Mouse (Mus musculus): Measurements from ENCODE around the gene Rbm45. TPM values are rescaled to one million over a fixed set of nuclear protein-coding genes. Genes with fewer than 3 reads are reported as not detected.
A peak's percentile ranks its signal among the peaks of the same experiment; 100 is the strongest.

Rbm45 gene
- polyA plus RNA-seq (2016; fragmentation: Nextera tagmentation; extraction: Ambion mirVana) = 4.7 and 11.3 TPM in 2 replicates

DNA sequence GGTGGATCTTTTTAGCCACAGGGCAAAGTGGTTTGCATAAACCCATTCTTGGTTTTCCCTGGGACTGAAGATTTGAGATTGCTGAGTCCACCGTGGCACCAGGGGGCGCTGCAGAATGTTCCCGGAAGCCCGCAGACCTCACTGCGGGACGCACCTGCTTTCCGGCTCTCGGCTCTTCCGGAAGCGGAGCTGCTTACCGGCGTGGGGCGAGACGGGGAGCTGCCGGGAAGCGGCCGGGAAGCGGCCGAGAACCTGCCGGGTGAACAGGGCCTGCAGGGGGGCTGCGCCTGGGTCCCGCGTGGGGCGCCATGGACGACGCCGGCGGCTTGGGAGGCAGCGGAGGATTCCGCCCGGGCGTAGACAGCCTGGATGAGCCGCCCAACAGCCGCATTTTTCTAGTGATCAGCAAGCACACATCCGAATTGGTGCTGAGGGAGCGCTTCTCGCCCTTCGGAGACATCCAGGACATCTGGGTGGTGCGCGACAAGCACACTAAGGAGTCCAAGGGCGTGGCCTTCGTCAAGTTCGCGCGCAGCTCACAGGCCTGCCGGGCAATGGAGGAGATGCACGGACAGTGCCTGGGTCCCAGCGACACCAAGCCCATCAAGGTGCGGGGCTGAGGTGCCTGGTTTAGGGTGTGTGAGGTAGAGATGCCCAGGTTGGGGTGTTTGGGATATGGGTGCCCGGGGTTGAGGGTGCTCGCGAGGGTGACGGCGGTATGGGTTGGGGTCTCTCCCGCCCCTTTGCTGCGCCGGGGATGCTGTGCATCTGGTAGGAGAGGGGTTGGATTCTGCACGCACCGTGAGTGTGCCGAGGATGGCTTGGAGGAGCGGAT is at the start of gene Rbm45:
TSS of gene Rbm45 (plus strand) at position 164 of the 835 bp plus-strand sequence.
- Histone ChIP-seq H3K36me3 (peaks cover 21% of the 10 kb centered on the region), H3K27ac (peak within 1 kb of the TSS; percentile 93), H3K9me3 (no peaks in the 10 kb centered on the region), H3K4me3 (peak within 1 kb of the TSS; percentile 99), H3K27me3 (ENCODE audit: insufficient read depth, poor library complexity, severe bottlenecking) (no peaks in the 10 kb centered on the region), H3K4me1 (peaks cover 10% of the 10 kb centered on the region)
- DNase-seq (ENCODE audit: low spot score) = peak; percentile 91
- under 1% methylated on average over 61 of the region's 61 CpGs for WGBS

DNA sequence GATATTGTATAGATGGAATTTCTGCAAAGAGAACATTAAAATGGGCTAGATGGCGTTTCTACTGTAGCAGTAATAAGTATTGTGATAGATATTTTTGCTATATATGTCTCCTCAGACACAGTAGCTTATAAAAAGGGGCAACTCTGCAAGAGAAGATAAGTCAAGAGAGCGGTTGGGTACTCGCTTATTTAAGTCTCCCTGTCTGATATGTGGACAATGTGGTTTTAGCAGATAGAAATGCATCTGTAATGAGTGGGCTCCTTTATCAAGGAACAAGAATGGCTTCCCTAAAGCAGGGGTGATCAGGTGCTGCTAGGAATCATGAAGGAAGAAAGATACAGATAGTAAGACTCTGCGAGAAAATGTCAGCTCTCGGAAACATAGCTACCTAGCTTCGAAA is 49.4 kb upstream of the Rbm45 start:
- Histone ChIP-seq H3K9me3 (no peaks in the 10 kb centered on the region), H3K27ac (no peak overlapping the region), H3K4me1 (no peaks in the 10 kb centered on the region), H3K36me3 (no peaks in the 10 kb centered on the region), H3K4me3 (no peak overlapping the region), H3K27me3 (ENCODE audit: insufficient read depth, poor library complexity, severe bottlenecking) (no peaks in the 10 kb centered on the region)
- WGBS = 77% methylated on average over 6 of the region's 6 CpGs
- DNase-seq (ENCODE audit: low spot score) = no peak

DNA sequence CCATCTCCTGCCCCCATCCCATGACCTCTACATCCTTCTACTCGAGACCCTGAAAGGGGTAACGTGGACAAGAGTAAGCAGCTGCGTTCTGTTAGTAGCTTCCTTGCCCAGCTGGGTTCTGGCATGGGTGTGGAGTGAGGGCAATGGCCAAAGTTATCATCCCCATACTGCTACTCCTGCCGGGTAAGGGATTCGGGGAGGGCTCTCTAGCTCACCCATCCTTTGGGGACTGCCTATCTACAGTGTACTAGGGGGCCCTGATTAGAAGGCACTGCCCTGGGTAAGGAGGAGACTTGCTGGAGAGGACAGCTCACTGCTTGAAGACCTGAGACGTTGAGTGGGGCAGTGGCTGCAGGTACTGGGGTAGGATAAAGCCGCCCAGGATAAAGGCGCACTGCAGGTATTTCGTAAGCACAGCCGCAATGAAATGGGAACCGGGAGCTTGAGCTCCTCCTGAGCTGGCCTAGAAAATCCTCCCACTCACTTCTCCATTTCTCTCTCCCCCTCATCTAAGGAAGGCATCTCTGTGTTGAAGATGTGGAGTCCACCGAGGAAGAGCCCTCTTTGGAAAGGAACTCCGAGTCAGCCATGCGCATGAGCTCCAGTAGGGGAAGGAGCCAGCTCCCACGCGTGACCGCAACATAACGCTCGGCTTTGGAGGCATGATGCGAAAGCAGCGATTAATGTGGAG is 46.5 kb upstream of the Rbm45 start:
- no peaks in the 10 kb centered on the region for H3K27me3 ChIP-seq (ENCODE audit: insufficient read depth, poor library complexity, severe bottlenecking)
- no peak for DNase-seq (ENCODE audit: low spot score)
- H3K9me3 ChIP-seq = no peaks in the 10 kb centered on the region
- no peak overlapping the region for H3K4me3 ChIP-seq
- no peak overlapping the region for H3K27ac ChIP-seq
- H3K4me1 ChIP-seq = no peaks in the 10 kb centered on the region
- 83% methylated on average over 21 of the region's 21 CpGs for WGBS
- H3K36me3 ChIP-seq = no peaks in the 10 kb centered on the region

DNA sequence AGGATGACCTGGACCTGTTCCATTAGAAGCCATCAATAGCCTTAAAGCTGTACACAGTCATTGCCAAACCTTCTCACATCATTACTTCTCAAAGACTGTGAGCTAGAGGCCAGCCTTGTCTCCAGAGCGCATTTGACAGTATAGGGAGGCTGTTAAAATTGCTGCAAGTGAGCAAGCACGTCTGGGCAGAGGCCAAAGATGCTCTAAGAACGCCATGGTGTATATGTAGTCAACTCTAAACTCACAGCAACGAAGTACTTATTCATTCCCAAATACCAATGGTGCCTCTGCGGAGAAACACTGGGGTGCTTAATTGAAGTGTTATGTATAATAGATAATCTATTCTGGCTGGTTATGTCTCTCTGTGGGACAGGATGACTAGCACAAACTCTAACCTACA is 45.3 kb upstream of the Rbm45 start:
- H3K4me3 ChIP-seq = no peak overlapping the region
- WGBS = 82% methylated on average over 5 of the region's 5 CpGs
- no peaks in the 10 kb centered on the region for H3K27me3 ChIP-seq (ENCODE audit: insufficient read depth, poor library complexity, severe bottlenecking)
- no peak overlapping the region for H3K27ac ChIP-seq
- no peaks in the 10 kb centered on the region for H3K36me3 ChIP-seq
- no peaks in the 10 kb centered on the region for H3K4me1 ChIP-seq
- H3K9me3 ChIP-seq = no peaks in the 10 kb centered on the region
- no peak for DNase-seq (ENCODE audit: low spot score)

DNA sequence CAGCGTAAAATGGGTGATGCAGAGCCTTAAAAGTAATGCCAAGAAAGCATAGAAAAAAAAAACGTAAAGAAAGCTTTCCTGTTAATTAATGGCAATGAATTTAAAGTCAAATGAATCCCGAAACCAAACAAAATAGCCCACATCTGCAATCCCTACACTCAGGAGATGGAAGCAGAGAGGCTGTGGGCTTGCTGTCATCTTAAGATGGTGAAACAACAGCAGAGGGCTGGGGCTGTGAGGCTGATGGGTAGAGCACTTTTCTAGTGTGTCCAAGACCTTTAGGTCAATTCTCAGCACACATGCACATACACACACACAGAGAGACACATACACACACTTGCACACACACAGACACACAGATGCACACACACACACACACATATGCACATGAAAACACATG is 43.6 kb upstream of the Rbm45 start:
- Histone ChIP-seq H3K4me3 (no peak overlapping the region), H3K27me3 (ENCODE audit: insufficient read depth, poor library complexity, severe bottlenecking) (no peaks in the 10 kb centered on the region), H3K27ac (no peak overlapping the region), H3K4me1 (no peaks in the 10 kb centered on the region), H3K36me3 (no peaks in the 10 kb centered on the region), H3K9me3 (no peaks in the 10 kb centered on the region)
- 82% methylated on average over 3 of the region's 3 CpGs for WGBS
- no peak for DNase-seq (ENCODE audit: low spot score)

DNA sequence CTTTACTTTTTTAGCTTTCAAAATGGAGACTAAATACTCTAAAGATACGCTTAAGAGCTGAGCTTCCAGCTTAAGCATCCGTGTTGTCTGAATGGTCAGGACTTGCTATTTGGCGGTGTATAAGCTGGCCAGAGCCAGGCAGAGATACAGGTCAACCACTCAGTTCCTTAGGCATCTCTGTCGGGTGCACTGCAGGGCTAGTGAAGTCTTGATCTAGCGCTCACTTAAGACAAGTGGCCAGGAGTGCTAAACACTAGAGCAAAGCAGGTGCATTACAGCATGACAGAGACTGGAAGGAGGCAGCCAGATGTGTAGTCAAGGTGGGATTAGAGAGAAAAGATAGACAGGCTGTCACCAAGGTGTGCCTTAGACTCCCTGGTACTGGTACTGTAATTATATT is 39.7 kb upstream of the Rbm45 start:
- no peak overlapping the region for H3K4me3 ChIP-seq
- no peaks in the 10 kb centered on the region for H3K27me3 ChIP-seq (ENCODE audit: insufficient read depth, poor library complexity, severe bottlenecking)
- H3K9me3 ChIP-seq = no peaks in the 10 kb centered on the region
- H3K36me3 ChIP-seq = no peaks in the 10 kb centered on the region
- H3K4me1 ChIP-seq = peaks cover 6% of the 10 kb centered on the region; the same call in 1 of the 2 replicates
- no peak overlapping the region for H3K27ac ChIP-seq
- WGBS = 81% methylated on average over 5 of the region's 5 CpGs
- no peak for DNase-seq (ENCODE audit: low spot score)

DNA sequence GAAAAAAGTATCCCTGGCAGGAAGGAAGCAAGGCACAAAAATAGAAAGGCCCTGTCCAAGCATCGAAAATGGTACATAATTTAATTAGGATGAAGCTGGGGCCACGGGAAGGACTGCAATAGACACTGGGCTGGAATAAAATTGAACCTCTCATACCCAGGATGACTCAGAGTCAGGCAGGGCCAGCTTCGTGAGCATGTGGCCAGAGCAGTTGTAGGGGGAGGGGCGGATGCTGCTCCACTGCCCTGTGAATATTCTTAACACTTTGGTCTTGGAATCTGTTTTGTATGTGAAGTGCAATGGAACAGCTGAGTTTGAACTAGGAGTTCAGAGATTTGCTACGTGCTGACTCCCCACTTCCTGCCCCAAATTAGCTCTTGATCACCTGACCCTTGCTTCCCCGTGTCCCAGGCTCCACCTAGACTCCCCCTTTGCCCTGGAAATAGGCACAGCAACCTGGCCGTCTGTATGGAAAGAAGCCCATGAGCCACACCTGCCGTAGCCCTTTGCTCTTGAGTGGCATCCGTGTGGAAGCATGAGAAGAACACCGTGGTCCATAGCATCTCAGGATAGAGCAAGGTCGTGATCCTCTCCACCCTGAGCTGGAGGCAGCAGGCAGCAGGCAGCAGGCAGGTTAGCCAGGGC is 37.5 kb upstream of the Rbm45 start:
- Histone ChIP-seq H3K4me1 (peaks cover 6% of the 10 kb centered on the region; the same call in 1 of the 2 replicates), H3K27ac (no peak overlapping the region), H3K4me3 (no peak overlapping the region), H3K9me3 (no peaks in the 10 kb centered on the region), H3K36me3 (no peaks in the 10 kb centered on the region), H3K27me3 (ENCODE audit: insufficient read depth, poor library complexity, severe bottlenecking) (peaks cover 6% of the 10 kb centered on the region; the same call in 1 of the 2 replicates)
- WGBS = 55% methylated on average over 11 of the region's 11 CpGs
- DNase-seq (ENCODE audit: low spot score) = no peak

DNA sequence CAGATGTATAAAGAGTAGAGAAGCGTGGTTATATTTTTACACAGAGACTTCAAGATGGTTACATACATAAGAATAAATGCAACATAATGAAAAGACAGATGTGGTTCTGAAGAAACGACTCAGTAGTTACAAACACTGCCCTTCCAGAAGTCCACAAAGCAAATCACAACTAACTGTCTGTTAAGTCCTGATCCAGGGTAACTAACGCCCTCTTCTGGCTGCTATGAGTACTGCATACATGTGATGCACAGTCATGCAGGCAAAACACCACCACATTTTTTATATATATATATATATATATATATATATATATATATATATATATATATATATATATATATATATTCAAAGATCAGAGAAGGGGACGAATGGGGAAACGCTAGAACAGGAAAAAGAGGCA is 35.2 kb upstream of the Rbm45 start:
- Histone ChIP-seq H3K36me3 (no peaks in the 10 kb centered on the region), H3K27me3 (ENCODE audit: insufficient read depth, poor library complexity, severe bottlenecking) (peaks cover 29% of the 10 kb centered on the region), H3K4me1 (peaks cover 18% of the 10 kb centered on the region), H3K9me3 (no peaks in the 10 kb centered on the region), H3K4me3 (no peak overlapping the region), H3K27ac (no peak overlapping the region)
- 78% methylated on average over 5 of the region's 5 CpGs for WGBS
- DNase-seq (ENCODE audit: low spot score) = no peak

DNA sequence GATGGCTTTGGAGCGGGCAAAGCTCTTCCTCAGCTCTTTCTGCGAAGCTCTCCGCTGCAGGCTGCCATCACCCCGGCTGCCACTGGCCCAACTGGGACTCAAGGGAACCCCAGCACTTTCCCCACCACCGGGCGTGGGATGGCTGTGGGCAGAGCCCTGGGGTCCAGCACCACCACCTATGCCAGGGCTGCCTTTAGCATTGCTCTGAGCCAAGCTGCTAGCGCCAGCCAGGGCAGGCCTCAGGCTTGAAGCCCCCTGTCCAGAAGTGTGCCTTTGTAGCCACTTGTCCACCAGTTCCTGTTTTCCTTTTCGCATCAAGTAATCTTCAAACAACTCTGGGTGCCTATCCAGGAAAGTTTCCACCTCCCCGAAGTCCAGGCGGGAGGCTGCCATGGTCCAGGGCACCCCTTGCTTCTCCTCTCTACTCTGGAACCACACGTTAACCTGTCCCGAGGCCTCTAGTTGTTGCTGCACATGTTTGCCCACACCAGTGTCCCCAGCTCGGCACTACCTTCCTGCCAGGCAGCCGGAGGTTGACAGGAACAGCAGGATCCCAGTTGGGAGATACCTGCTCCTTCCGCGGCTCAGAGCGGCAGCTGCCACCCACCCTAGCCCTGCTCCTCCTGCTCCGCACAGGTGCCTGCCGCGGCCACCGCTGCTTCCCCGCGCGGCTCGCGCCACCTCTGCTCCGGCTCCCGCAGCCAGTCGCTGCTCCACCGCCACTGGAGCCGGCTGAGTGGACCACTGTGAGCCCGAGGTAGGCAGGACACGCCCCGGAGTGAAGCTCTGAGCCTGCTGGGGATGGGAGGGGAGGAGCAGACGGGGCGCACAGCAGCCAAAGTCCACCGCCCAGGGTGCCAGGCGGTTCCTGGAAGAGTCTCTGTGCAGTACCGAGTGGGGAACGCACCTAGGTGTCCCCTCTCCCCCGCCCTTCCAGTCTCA is 31.3 kb upstream of the Rbm45 start, which contains the start of gene Pde11a:
TSS of gene Pde11a (minus strand) at position 560 of the 942 bp plus-strand sequence.
- Histone ChIP-seq H3K4me1 (peaks cover 12% of the 10 kb centered on the region), H3K4me3 (peak within 1 kb of the TSS; percentile 68), H3K27ac (peak within 1 kb of the TSS; percentile 72), H3K9me3 (no peaks in the 10 kb centered on the region), H3K36me3 (no peaks in the 10 kb centered on the region), H3K27me3 (ENCODE audit: insufficient read depth, poor library complexity, severe bottlenecking) (peaks cover 36% of the 10 kb centered on the region)
- 14% methylated on average over 41 of the region's 41 CpGs for WGBS
- no peak for DNase-seq (ENCODE audit: low spot score)

DNA sequence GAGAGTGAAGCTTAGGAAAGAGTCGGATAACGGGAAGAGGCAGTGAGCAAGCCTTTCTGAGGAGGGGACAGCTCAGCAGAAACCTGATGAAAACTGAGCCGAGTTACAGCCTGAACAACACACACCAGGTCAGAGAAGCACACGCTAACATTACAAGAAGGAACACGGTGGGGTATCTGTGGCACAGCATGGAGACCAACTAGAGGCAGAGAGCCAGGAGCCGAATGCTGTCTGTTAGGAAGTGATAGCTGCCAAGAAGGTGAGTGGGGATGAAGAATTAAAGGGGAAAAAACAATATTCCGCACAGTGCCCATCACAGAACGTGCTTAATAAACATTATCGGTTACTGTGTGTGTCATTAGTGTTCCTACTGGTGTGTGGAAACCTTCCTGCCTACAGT is 27.6 kb upstream of the Rbm45 start:
- Histone ChIP-seq H3K36me3 (no peaks in the 10 kb centered on the region), H3K4me1 (peaks cover 12% of the 10 kb centered on the region), H3K4me3 (no peak overlapping the region), H3K27ac (no peak overlapping the region), H3K27me3 (ENCODE audit: insufficient read depth, poor library complexity, severe bottlenecking) (peaks cover 32% of the 10 kb centered on the region), H3K9me3 (no peaks in the 10 kb centered on the region)
- 83% methylated on average over 9 of the region's 9 CpGs for WGBS
- no peak for DNase-seq (ENCODE audit: low spot score)

DNA sequence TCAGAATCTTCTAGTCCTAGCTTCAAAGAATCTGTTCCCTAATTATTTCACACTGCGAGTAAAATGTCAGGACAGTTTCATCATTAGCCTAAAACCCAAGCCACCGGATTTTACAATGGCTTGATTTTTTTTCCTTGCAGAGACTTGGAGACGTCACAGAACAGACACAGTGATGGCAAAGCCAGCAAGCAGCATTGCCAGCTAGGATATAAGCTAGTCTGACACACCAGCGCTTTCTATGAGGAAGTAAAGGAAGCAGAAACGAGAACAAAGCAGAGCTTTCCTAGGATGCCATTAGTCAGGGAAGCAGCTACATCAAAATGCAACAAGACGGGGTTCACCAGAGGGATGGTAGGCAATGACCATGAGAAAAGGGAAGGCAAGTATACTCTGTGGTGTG is 21.9 kb upstream of the Rbm45 start:
- Histone ChIP-seq H3K4me1 (no peaks in the 10 kb centered on the region), H3K27me3 (ENCODE audit: insufficient read depth, poor library complexity, severe bottlenecking) (no peaks in the 10 kb centered on the region), H3K4me3 (no peak overlapping the region), H3K27ac (no peak overlapping the region), H3K36me3 (no peaks in the 10 kb centered on the region), H3K9me3 (no peaks in the 10 kb centered on the region)
- DNase-seq (ENCODE audit: low spot score) = no peak
- WGBS = 75% methylated on average over 6 of the region's 6 CpGs

DNA sequence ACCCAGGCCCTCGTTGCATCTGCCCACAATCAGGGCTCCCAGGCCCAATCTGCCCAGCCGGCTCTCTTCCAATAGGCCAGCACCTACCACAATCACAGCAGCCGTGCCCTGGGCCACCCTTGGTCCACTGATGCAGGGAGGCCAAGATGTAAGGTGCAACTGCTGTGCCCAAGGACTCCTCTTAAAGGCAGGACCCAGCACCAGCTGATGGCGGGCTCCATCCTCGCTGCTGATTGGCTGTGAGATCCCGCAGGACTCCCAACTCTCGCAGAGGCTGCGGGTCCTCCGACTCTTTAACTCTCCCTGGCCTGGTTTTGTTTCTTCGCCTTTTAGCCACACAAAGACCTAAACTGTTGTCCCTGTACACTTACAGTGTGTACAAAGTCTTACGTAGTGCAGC is 9.6 kb upstream of the Rbm45 start, which contains the start of gene Cyct:
TSS of gene Cyct (minus strand) at position 225 of the 400 bp plus-strand sequence.
- H3K4me1 ChIP-seq = no peaks in the 10 kb centered on the region
- H3K36me3 ChIP-seq = no peaks in the 10 kb centered on the region
- WGBS = 80% methylated on average over 11 of the region's 11 CpGs
- no peaks in the 10 kb centered on the region for H3K9me3 ChIP-seq
- DNase-seq (ENCODE audit: low spot score) = no peak
- H3K27ac ChIP-seq = no peak within 1 kb of the TSS
- H3K4me3 ChIP-seq = no peak within 1 kb of the TSS
- H3K27me3 ChIP-seq (ENCODE audit: insufficient read depth, poor library complexity, severe bottlenecking) = no peaks in the 10 kb centered on the region
